Mouse (Mus musculus) cortical plate, adult 2 months (tissue): ENCODE measurements at regions not wholly inside any gene's neighbourhood (a gene's known extent, or its start where the extent isn't known, plus 50 kb on each side); places are given as distances from the start of the nearest gene placed in this dataset.

ENCODE experiments used
- CTCF ChIP-seq: fragments of 200-500 bp; IDR thresholded peaks from 2 replicates; pipeline ENCODE4 v1.5.1; 2011; ENCODE audit warnings: mild to moderate bottlenecking, control low read depth, low read length; ENCODE audit not compliant: insufficient read depth; ENCODE audit errors: extremely low read depth
- POLR2A ChIP-seq: fragments of 200-500 bp; IDR thresholded peaks from 2 replicates; pipeline ENCODE4 v1.6.1; 2011; ENCODE audit warnings: mild to moderate bottlenecking, low read length, control low read depth; ENCODE audit not compliant: insufficient read depth; ENCODE audit errors: extremely low read depth

DNA sequence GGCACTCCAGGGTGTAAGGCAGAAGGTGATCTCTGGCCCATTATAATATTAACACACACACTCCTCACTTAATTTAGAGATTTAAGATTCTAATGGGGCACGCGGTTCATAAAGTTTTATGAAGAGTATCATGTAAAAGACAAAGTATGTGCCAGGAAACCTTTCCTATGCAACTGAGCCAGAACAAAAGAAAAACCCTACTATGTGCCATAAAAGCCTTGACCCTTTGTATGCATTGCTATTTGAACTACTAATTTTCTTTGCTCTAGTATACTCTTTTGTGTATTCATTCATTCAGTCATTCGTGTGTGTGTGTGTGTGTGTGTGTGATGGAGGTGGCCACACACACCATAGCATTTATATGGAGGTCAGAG is 446.2 kb downstream of the Ptpru start:
- TF ChIP-seq POLR2A = no peak
- no peak for TF ChIP-seq CTCF
